Mouse (Mus musculus): ENCODE measurements around the gene Ogfr.

Ogfr gene

DNA sequence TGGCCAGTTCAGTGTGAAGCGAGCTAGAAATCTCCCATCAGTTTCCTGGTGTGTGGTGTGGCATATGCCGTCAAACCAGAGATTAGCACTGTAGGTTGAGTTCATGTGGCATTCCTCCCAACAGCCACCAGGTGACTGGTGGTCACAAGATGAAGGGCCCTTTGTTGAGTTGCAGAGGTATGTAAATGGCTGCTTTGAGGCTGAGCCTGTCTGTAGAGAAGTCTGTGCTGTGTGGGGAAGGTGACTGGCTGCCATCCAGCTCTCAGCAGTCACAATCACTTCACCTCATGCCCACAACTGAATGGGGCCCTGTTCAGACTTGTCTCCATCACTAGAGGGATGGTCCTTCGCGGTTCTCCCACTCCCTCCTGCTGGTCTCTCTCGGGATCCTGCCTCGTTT, 15.7 kb downstream of the Ogfr start:
- no peak for DNase-seq

DNA sequence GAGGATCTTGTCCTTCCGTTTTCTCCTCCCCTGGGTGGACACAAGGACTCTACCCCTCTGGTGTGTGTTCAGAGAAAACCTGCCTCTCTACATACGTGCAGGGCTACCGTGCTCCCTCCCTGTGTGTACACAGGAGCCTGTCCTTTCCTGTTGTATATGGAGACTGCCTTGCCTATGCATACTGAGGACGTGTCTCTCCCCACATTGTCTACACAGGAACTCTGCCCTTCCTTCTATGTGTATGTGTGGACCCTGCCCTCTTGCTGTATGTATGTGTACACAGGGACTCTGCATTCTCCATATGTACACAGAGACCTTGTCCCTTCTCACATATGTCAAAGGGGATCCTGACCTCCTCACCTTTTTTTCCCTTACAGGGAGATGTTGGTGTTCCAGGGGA, 21.2 kb downstream of the Ogfr start:
- DNase-seq: no peak

DNA sequence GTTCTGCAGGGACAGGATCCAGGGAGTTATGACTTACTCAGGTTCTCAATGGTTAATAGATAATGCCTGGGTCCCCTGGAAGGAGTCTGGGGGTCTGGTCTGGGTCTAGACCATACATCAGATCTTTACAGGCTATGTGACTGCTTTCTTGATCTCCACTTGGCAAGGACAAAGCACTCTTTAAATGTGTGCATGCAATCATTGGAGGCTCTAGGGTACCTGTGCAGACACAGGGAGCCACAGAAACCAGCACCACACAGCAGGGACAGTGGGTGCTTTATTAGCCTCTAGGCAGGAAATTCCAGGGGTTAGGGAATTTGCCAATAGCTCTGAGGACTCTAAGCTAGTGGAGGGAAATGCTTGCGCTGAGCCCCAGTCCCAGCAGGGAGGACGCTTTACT, 22.8 kb downstream of the Ogfr start:
- DNase-seq: no peak

DNA sequence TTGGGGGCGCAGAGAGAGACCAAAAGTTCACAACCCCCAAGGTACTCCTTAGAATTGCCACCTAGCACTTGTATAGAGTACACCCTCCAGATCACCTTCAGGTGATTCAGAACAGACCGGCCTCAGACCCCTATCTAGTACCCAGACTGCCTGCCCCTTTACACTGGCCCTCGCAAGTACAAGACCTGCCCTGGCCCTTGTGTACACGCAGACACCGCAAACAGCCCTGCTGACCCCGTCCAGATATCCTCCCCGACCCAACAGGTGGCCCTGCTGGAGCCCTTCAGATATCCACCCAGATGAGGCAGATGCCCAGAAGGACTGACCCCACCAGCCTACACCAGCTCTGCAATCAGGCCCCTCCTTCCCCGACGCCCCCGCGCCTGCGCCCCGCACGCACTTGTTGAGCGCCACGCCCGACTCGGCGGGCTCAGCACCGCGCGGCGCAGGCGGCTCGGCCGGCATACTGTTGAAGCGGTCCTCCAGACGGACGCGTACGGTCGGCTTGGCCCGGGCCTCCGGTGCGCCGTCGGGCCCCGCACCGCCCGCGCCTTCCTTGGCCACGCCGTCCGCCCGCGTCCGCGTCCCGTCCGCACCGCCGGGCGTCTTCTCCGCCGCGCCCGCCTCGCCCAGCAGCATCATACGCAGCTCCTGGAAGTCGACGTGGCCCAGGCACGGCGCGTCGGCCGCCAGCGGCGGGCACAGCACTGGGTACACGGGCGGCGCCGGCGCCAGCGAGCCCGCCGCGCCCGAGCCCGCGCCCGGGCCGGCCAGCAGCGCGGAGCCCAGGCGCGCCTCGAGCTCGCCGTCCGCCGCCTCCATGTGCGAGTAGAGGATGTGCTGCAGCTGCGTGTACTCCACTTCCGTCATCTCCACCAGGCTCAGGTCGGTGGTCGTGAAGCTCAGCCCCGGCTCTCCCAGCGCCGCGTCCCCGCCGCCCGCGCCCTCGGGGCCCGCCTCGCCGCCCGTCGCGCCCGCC, 52.8 kb downstream of the Ogfr start:
- no peak for DNase-seq

DNA sequence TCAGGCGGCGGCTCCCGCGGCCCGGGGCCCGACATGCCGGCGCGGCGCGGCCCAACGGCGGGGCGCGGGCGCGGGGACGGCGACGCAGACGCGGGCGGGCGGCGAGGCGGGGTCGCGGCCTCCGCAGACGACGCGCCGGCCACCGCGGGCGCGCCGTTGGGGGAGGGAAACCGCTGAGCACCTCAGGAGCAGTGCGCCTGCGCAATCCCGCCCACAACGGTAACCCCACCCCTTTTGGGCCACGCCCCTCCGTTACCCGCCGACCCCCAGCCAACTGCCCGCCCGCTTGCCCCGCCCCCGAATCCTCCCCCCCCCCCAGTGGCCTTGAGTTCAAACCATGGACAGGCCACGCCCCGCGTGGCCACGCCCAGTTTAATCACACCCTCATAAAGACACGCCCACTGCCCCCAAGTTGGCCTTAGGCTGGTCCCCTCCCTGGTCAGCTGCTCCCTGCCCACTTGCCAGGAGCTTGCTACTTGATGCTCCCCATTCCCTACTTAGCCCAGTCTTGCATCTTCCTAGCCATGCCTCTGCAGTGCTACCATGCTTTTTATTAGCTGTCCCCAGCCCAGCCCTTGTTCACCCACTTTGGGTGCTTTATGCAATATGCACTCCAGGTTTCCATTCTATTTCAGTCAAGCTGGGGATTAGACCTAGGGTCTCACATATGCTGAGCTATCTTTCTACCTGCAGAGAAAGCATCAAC, 53.7 kb downstream of the Ogfr start, which contains the start of gene Tcfl5:
TSS of gene Tcfl5 (minus strand) at position 154 of the 706 bp plus-strand sequence.
- no peak for DNase-seq

DNA sequence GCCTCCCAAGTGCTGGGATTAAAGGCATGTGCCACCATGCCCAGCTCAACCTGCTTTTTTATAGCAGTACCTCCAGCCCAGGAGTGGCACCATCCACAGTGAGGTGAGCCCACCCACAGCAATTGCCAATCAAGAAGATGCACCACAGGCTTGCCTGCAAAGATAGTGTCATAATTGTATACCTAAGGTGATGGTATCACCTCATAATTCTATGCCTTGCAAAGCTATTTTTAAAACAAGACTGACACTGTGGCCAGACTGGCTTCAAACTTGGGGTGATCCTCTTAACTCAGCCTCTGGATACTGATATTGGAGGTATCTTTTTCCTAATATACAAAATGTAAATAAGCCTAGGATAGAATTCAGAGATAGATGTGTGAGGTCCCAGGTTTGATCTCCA, 54.6 kb downstream of the Ogfr start:
- no peak for DNase-seq

Measured in kidney, postnatal 36 days (tissue).